Mouse (Mus musculus) olfactory bulb, adult 2 months (tissue): ENCODE results near the gene Synpo2l. TPM values are rescaled to one million over a fixed set of nuclear protein-coding genes. Genes with fewer than 3 reads are reported as not detected.
"Not testable (repeated sequence)": the region's sequence is repeated elsewhere in the genome, so short reads cannot be mapped to it uniquely, and the experiment has no call there.

Experiments used
- H3K27ac ChIP-seq: fragments of 200-500 bp; 2 replicates; pipeline ENCODE4 v1.5.1; 2012; ENCODE audit warnings: low read depth, low read length; ENCODE audit not compliant: insufficient read depth
- H3K4me1 ChIP-seq: fragments of 200-500 bp; 2 replicates; pipeline ENCODE4 v1.6.1; 2012; ENCODE audit warnings: low read length; ENCODE audit not compliant: control insufficient read depth, insufficient read depth
- H3K4me3 ChIP-seq: fragments of 200-500 bp; 2 replicates; pipeline ENCODE4 v1.5.1; 2012; ENCODE audit warnings: mild to moderate bottlenecking, low read depth, low read length, moderate library complexity; ENCODE audit not compliant: insufficient read depth
- CTCF ChIP-seq: fragments of 200-500 bp; IDR thresholded peaks from 2 replicates; pipeline ENCODE4 v1.5.1; 2012; ENCODE audit warnings: low read depth, mild to moderate bottlenecking, low read length, moderate library complexity; ENCODE audit not compliant: insufficient read depth
- POLR2A ChIP-seq: fragments of 200-500 bp; IDR thresholded peaks from 2 replicates; pipeline ENCODE4 v1.6.1; 2012; ENCODE audit warnings: mild to moderate bottlenecking, low read depth, low read length, moderate library complexity; ENCODE audit not compliant: insufficient read depth
- WGBS: fragments of 180-500 bp; shearing (Covaris S2); methylation state at CpG from one replicate; pipeline ENCODE4 v1.1.7; 2018; 5-methylcytosine and 5-hydroxymethylcytosine counted together
- polyA plus RNA-seq: library from polyadenylated mRNA; stranded (reverse); fragments of >200 nt; gene quantifications from 2 replicates; pipeline ENCODE4 v1.2.4, GENCODE M21; 2012; ENCODE audit warnings: low replicate concordance; ENCODE audit not compliant: missing spikeins, insufficient read depth, insufficient read length

Synpo2l gene
- polyA plus RNA-seq: not detected in 2 replicates

DNA sequence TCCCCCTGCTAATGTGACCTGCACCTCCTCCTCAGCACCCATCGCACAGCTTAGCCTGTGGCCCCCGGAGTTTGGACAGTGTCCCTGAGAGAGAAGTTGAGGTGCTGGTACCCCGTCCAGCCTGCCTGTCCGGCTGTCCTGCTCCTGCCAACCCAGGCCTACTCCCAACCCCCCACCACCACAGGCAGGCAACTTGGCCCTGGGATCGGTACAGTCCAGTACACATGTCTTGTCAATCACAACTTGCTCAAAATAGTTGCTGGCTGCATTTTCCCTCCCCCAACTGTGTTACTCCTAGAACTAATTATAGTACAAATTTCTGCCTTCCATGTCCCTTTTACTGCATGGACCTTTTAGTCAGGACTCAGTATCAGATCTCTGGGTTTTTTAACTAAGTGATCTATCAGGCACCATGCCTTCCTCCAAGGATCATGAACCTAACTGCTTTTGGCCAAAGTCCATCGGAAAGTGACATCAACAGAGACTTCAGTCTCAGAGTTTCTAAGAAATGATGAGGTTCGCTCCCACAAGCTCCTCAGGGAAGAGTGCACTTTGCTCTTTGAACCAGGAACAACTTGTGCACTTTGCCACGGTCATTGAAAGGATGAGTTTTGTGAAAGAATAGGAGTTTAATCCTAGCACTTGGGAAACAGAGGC is at the start of gene Synpo2l:
Gene Synpo2l, minus strand, starts transcription at position 201 of the 657 bp plus-strand sequence.
- no peak within 1 kb of the TSS for H3K4me3 ChIP-seq
- peaks cover 6% of the 10 kb centered on the region for H3K4me1 ChIP-seq
- 74% methylated on average over 8 of the region's 8 CpGs for WGBS
- no peak within 1 kb of the TSS for H3K27ac ChIP-seq
- TF ChIP-seq CTCF (no peak), POLR2A (no peak)

DNA sequence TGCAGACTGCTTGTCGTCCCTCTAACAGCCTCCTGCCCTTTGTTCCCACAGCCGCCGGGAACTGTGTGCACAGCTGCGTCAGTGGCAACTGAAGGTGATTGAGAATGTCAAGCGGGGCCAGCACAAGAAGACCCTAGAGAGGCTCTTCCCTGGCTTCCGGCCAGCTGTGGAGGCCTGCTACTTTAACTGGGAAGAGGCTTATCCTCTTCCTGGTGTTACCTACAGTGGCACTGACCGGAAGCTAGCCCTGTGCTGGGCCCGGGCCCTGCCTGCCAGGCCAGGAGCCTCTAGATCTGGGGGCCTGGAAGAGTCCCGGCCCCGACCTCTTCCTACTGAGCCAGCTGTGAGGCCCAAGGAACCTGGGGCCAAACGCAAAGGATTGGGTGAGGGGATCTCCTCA is 45.7 kb upstream of the Synpo2l start:
- Histone ChIP-seq H3K27ac (no peak overlapping the region), H3K4me3 (no peak overlapping the region), H3K4me1 (peaks cover 4% of the 10 kb centered on the region)
- TF ChIP-seq CTCF (no peak), POLR2A (no peak)
- 82% methylated on average over 11 of the region's 11 CpGs for WGBS

DNA sequence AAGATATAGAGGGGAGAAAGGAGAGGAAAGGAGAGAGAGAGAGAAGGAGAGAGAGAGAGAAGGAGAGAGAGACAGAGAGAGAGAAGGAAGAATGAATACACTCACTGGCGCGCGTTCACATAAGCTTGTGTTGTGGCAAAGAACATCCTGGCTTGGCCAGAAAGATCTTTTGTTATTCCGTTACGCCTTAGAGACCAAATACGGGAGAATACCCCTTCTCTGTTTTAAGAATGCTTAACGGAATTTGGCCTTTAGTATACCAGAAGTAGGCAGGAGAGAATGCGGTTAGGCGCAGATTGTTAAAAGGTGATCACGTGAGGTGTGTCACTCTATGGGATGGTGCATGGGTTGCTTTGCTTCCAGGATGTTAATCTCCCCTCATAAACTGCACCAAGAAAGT is 40.1 kb upstream of the Synpo2l start:
- TF ChIP-seq CTCF (no peak), POLR2A (no peak)
- Histone ChIP-seq H3K4me3 (peak overlapping the region; percentile 90), H3K27ac (no peak overlapping the region), H3K4me1 (peaks cover 5% of the 10 kb centered on the region)
- WGBS: 1% methylated on average over 10 of the region's 10 CpGs

DNA sequence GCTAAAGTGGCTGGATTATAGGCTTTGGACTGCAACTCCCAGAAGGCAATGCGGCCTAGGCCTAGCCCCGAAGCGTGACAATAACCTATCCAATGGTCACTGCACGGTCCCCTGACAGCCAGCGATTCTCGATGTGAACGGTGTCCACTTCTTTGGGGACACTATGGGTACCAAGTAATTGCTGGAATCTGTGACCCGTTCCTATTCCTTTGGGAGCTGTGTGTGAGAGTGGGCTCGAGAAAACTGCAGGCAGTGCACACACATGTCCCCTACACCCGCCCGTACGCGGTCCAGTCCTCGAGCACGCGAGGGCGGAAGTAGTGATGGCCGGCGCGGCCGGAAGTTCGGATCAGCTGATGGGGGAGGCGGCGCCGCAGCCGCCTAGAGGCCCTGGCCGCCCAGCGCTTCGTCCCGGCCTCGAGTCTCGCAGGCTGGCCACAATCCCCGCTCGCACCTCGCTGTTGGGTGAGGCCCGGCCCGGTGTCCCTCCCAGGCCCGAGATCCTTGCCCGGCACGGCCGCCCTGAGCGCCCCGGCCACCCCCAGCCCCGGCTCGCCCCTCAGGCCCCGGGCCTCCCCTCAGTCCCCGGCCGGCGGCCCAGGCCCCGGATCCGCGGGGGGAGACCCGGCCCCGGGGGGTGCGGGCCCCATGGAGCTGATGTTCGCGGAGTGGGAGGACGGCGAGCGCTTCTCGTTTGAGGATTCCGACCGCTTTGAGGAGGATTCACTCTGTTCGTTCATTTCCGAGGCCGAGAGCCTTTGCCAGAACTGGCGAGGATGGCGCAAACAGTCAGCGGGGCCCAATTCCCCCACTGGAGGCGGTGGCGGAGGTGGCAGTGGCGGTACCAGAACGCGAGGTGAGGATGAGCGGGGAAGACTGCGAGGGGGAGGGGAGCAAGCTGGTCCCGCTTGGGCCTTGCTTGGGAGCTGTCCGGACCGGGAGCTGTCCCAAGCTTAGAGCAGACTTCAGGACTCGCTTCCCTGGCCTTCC is 39.3 kb upstream of the Synpo2l start, which contains the start of gene Zswim8:
Gene Zswim8, plus strand, starts transcription at position 352 of the 990 bp plus-strand sequence.
- Histone ChIP-seq H3K4me3 (peak within 1 kb of the TSS; percentile 90), H3K27ac (peak within 1 kb of the TSS; percentile 95), H3K4me1 (peaks cover 5% of the 10 kb centered on the region)
- under 1% methylated on average over 80 of the region's 80 CpGs for WGBS
- TF ChIP-seq POLR2A: peak; percentile 55
- no peak for TF ChIP-seq CTCF

DNA sequence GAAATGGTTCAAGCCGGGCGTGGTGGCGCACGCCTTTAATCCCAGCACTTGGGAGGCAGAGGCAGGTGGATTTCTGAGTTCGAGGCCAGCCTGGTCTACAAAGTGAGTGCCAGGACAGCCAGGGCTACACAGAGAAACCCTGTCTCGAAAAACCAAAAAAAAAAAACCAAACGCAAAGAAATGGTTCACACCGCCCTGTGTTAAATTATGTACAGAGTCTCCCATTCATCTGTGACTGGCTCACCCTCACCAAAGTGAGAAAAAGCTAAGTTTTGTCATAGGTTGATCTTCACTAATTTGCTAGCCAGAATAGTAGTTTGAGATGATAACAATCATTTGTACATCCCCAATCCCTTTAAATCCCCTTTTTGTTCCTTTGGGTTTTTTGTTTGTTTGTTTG is 35.3 kb upstream of the Synpo2l start:
- peak overlapping the region; percentile 94 for H3K4me3 ChIP-seq
- not testable (repeated sequence) for H3K4me1 ChIP-seq, H3K27ac ChIP-seq
- WGBS: 10% methylated on average over 8 of the region's 8 CpGs

DNA sequence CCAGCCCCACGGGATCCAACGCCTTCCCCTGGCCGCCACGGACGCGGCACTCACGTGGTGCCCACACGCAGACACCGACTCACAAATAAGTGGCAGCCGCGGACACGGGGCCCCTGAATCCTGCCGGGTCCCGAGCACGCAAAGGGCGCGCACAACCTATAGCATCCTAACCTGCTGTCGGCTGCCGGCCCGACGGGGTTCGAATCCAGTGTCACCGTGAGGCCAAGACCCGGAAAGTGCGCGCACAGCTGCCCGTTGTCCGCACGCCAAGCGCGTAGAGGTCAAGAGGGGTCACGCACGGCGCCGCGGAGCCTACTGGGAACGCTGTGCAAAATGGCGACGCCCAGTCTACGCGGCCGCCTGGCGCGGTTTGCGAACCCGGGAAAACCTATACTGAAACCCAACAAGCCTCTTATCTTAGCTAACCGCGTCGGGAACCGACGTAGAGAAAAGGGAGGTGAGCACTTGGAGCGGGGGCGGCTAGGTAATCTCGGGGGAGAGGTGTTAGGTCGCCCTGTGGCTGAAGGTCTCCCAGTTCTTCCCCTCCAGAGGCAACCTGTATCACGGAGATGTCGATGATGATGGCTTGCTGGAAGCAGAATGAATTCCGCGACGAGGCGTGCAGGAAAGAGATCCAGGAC is 34.7 kb upstream of the Synpo2l start, which contains the start of gene Chchd1:
Gene Chchd1, plus strand, starts transcription at position 266 of the 641 bp plus-strand sequence.
- TF ChIP-seq CTCF (no peak), POLR2A (peak; percentile 66)
- H3K27ac ChIP-seq: peak within 1 kb of the TSS; percentile 73
- under 1% methylated on average over 61 of the region's 61 CpGs for WGBS
- peaks cover 2% of the 10 kb centered on the region; the same call in 1 of the 2 replicates for H3K4me1 ChIP-seq
- H3K4me3 ChIP-seq: peak within 1 kb of the TSS; percentile 94

DNA sequence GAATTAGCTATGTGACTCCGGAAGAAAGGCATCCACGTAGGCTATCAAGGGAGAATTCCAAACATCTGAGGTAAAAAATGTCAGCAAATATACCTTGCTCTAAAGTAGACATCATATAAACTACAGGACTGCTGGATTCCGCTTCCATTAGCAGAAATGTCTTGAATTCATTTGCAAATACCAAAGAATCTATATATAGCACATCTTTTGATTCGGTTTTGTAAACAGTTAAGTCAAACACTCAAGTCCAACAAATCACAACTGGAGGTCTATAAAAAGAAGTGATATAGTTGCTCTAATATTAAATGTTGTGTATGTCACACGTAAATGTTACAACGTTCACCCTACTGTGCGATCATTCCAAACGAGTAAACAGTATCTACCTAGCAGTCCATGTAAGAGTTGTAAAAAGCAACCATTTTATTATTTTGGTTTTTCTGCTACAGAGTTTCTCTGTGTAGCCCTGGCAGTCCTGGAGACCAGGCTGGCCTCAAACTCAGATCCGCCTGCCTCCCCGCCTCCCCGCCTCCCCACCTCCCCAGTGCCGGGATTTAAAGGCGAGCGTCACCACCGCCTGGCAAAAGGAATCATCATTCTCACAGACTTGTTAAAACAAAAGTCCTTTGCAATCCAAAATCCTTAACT is 34.1 kb upstream of the Synpo2l start:
- H3K4me1 ChIP-seq: peaks cover 4% of the 10 kb centered on the region; the same call in 1 of the 2 replicates
- peak overlapping the region; percentile 65 for H3K27ac ChIP-seq

DNA sequence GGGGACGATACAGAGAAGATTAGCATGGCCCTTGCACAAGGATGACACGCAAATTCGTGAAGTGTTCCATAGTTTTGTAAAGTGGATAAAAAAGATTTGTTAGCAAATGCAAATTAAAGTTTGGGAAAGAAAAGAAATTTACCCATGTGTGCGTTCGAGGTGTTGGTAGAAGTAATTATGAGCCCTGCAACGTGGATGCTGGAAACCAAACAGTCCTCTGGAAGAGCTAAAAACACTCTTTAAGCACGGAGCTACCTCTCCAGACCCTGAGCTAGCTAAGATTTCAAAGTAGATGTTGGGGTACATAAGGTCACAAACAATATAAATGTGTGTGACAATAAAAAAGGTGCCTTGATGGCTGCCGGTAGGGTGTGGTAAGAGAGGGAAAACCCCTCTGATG is 33.4 kb upstream of the Synpo2l start:
- Histone ChIP-seq H3K4me1 (peaks cover 4% of the 10 kb centered on the region; the same call in 1 of the 2 replicates), H3K4me3 (no peak overlapping the region), H3K27ac (no peak overlapping the region)
- no peak for TF ChIP-seq POLR2A
- TF ChIP-seq CTCF: no peak
- WGBS: 57% methylated on average over 8 of the region's 8 CpGs

More for the DNA sequence above, 34.1 kb upstream of the Synpo2l start:
- TF ChIP-seq CTCF (no peak), POLR2A (no peak)
- peak overlapping the region; percentile 94 for H3K4me3 ChIP-seq
- 9% methylated on average over 15 of the region's 15 CpGs for WGBS

DNA sequence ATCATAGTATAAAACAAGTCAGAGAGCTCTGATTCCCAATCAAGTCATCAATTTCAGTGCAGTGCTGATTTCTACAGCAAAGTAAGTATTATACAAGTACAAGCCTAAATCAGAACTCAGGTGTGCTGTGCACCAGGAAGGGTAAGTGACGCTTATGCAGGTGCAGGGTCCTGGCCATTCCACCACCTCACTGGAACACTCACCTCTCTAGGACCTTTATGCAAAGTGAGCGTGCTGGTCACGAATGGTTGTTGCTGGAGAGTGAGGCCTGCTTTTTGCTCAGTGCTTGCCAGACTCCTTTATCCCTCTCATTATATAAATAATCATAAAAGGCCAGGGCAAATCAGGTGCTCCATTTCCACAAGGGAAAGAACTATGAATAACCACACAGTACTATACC is 32.2 kb upstream of the Synpo2l start:
- no peak overlapping the region for H3K27ac ChIP-seq
- H3K4me3 ChIP-seq: no peak overlapping the region
- 68% methylated on average over 3 of the region's 3 CpGs for WGBS
- TF ChIP-seq POLR2A (no peak), CTCF (no peak)
- peaks cover 8% of the 10 kb centered on the region for H3K4me1 ChIP-seq
